Mouse (Mus musculus) G1E (cell line): Measurements from ENCODE around the gene Igfbp4.

Source experiments
- CTCF ChIP-seq: IDR thresholded peaks from 2 replicates; pipeline ENCODE4 v1.5.1; 2012; ENCODE audit warnings: low read depth, low read length, inconsistent platforms, mixed read lengths
- GATA1 ChIP-seq: IDR thresholded peaks from 2 replicates; pipeline ENCODE4 v1.6.1; 2012; ENCODE audit warnings: borderline replicate concordance, low read length, inconsistent platforms, mixed read lengths
- GATA2 ChIP-seq: IDR thresholded peaks from 2 replicates; pipeline ENCODE4 v1.6.1; 2012; ENCODE audit warnings: low read depth, low read length, inconsistent platforms, borderline replicate concordance
- POLR2AphosphoS5 ChIP-seq: IDR thresholded peaks from 2 replicates; pipeline ENCODE4 v1.6.1; 2012; ENCODE audit warnings: low read depth, low read length, inconsistent platforms; ENCODE audit not compliant: insufficient replicate concordance
- TAL1 ChIP-seq: conservative IDR thresholded peaks from 2 replicates; pipeline ENCODE4 v1.6.1; 2012; ENCODE audit warnings: low read depth, low read length, inconsistent platforms, mixed read lengths

DNA sequence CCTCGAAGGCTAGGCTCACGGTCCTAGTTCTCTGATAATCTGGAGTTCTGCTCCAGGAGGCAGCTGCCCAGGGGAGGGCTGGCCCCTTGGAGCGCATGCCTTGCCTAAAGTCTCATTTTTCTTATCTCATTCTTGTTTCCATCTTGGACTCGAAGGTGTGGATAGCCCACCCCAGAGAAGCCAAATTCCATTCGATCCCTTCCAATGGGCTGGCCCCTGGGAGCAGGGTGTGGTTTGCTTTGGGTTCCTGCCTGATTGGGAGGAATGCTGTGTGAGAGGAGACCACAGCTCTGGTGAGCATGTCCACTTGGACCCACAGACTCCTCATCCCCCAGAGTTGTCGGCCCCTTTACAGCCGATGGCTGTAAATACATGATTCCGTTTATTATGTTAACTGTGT is 60.6 kb downstream of the Igfbp4 start:
- TF ChIP-seq TAL1 (no peak), CTCF (no peak), POLR2AphosphoS5 (no peak), GATA1 (no peak), GATA2 (no peak)
